Mouse (Mus musculus): ENCODE results near the gene Nid1.
"Not testable (repeated sequence)": the region's sequence is repeated elsewhere in the genome, so short reads cannot be mapped to it uniquely, and the experiment has no call there.

Gene Nid1

DNA sequence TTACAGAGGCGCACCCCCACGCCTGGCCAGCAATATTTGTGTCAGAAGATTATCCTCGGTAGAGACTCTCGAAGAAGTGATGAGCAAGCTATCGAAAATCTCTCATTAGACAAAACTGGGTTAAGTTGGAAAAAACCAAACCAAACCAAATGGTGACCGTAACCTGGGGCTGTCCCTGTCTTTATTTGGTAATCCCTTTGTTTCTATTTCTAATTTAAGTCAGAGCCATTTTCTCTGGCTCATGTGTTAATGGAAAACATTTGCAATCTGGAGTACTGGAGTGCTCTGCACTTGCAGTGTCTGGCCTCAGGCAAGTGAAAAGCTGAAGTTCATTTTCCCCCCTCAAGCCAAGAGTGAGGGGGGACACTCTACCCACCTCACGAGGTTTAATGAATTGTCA is 16.9 kb downstream of the Nid1 start:
- not testable (repeated sequence) for DNase-seq (ENCODE audit: low spot score)

DNA sequence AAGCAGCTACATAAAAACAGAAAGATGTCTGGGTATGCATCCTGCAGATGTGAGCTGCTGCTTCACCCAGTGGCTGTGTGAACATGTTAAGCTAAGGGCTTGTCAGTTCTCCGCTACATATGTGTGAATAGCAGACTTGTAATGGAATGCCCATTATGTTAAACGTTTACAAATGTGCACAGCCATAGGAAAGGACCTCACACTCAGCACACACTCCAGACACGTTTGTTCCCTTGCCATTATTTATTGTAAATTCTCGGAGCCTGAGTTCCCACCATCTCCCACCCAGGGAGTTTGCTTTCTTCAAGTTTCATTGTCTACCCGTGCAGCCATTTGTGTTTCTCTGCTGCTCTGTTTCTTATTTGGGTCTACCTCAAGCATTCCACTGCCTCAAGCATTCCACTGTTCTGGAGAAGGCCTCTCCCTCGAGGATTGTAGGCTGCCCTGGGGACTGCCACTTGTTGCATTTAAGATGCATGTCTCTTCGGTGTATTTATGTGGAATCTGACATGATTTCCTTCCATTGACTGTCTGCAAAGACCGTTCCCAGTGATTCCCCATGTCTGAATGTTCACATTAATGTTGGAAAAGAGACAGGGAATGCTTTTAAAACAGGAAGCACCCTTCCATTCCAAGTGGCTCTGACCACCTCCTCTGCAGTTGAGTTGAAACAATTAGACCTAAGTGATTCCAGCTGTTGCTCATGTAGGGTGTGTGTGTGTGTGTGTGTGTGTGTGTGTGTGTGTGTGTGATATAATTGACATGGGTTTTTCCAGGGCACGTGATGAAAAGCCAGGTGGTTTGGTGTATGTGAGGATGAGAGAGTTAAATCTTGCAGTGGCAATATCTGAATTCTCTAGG is 18.5 kb downstream of the Nid1 start:
- DNase-seq (ENCODE audit: low spot score), result not testable (repeated sequence)

DNA sequence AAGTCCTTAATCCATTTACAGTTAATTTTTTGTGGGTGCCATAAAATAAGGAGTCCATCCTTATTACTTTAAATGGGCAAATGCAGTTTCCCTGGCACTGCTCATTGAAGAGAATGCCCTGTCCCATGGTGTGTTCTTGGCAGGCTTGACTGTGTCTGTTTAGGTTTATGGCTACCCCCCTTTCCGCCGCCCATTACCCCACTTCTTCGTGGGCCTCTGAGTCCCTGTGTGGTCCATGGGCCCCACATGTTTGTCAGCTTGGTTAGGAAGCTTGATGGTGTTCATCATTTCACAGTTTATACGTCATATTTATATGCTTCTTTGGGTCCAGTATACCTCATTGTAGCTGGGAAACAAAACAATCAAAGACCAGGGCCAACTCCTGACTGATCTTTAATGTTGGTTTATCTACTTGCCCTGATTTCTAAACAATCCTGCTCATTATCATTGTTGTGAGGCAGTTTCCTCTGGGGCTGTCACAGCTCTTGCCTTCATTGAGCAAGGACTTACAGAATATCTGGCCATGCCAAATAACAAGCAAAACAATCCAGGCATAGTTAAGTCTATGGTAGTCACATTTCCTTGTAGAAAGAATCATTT is 20.9 kb downstream of the Nid1 start:
- no peak for DNase-seq (ENCODE audit: low spot score)

DNA sequence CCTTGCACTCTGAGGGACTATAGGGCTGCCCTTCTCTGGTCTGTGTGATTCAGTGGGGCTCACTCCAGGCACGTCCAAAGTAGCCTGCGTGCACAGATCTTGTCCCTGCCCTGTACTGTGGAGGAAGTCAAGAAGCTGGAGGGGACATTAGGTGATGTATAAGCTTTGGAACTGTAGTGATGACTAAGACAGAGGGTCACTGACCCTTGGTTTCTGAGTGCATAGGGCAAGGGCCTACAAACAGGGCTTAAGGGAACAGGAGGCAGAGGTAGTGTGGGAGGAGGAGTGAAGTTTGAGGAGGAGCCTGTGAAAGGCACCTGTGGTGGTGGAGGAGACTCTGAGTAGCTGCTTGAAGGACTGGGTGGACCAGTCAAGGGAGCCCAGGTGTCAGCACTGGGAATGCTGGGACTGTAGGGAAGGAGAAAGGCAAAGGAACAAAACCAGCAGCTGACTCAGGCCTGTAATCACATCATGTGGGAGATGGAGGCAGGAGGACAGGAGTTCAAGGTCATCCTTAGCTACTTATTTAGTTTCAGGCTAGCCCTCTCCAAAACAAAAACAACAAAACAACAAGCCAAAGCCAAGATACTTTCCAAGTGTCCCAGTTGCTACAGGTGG is 23.3 kb downstream of the Nid1 start:
- no peak for DNase-seq (ENCODE audit: low spot score)

DNA sequence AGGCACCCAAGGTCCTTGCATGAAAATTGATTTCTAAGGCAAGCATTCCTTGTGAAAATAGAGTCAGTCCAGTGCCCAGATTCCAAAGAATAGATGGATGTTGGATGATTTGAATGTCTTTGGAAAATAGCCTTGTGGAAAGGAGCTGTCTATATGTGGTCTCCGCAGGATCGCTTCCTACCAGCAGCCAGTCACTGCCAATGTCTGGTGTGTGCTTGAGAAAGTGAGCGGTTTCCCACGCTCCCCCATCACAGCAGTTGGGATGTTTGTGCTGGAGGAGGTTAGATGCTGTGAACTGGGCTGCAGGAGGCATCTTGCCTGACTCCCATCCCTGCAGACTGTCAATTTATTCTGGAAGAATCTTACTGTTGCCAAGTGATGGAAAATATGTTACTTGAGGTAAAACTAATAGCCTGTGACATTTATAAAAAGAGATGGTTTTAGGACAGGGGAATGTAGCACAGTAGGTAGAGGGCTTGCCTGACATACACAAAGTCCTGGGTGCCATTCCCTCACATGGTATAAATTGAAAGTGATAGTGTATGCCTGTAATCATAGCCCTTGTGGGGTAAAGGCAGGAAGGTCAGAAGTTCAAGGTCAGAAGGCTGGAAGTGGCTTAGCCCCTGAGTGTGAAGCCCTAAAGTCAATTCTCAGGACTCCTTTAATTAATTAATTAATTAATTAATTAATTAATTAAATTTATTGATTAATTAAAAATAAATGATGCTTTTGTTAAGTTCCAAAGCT is 24.3 kb downstream of the Nid1 start:
- DNase-seq (ENCODE audit: low spot score), result no peak

DNA sequence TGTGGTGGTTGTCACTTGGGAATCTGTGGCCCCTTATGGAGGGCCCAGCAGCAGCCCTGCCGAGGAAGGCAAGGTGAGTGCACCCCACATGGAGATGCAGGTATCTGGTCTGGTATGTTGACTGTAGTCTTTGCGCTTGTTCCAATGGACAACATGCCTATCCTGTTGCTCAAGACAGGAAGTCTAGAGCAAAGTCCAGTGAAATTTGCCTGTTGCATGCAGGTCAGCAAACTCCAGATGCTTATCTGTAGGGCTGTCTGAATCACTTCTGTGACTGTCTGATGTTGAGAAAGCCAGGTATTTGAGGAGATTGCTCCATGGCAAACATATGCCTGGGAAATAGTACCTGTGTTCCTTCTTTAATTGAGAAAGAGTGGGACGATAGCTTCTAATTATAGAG is 26.6 kb downstream of the Nid1 start:
- no peak for DNase-seq (ENCODE audit: low spot score)

DNA sequence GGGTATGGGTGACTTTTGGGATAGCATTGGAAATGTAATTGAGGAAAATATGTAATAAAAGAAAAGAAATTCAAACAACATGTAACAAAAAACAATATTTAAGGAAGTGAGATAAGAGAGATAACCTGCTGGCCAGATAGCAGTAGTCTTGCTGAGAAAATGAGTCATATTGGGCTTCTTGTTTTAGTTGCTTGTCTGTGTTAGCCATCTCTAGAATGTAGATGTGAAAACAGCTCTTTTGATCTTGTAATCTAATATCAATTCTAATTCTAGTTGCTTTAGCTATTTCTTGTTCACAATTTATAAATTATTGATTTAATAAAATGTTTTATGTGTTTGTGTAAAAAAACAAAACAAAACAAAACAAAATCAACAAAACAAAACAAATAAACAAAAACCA is 29.9 kb downstream of the Nid1 start:
- DNase-seq (ENCODE audit: low spot score), result not testable (repeated sequence)

DNA sequence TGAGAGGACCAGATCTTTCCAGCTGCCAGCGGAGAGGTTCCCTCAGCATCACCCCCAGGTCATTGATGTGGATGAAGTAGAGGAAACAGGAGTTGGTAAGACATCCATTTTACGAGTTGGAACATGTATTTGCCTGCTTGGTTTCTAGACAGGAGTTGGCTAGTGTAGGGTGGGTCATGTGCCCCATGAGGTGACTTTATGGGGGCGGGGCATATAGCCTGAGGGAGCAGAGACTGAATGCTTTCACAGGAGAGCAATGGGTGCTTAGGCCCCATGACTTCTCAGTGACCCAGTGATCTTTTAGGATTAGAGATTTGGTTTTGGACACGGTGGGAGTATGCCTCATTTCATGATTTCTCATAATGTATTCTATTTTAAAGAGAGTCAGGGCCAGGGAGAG is 31.2 kb downstream of the Nid1 start:
- DNase-seq (ENCODE audit: low spot score), result no peak

DNA sequence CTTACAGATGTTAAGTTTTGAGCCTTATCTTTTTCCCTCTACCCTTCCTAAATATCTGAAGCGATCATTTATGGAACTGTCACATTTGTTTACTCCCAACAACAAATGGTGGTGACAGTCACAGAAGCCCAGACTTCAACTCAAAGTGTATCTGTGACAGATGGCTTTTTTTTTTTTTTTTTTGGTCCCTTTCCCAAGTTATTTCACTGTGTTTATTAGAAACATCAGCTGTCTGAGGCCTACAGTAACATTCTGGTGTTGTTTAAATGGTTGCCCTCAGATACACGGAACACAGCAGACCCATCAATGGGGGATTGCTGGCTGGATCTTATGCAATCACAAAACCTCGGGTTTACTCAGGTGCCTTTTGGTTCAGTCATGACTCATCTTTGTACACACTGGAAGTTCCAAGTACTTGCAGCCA is 34.0 kb downstream of the Nid1 start:
- no peak for DNase-seq (ENCODE audit: low spot score)

DNA sequence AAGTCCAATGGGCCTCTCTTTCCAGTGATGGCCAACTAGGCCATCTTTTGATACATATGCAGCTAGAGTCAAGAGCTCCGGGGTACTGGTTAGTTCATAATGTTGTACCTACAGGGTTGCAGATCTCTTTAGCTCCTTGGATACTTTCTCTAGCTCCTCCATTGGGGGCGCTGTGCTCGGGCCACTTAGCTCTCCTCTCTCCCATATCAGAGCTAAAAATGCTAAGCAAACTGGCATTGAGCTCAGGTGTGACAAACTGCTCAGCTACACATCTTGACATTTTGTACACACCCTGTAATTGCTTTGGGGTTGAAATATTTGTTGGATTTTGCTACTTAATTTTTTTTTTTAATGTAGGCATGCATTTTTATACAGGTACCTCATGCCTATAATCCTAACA is 37.1 kb downstream of the Nid1 start:
- DNase-seq (ENCODE audit: low spot score), result not testable (repeated sequence)

DNA sequence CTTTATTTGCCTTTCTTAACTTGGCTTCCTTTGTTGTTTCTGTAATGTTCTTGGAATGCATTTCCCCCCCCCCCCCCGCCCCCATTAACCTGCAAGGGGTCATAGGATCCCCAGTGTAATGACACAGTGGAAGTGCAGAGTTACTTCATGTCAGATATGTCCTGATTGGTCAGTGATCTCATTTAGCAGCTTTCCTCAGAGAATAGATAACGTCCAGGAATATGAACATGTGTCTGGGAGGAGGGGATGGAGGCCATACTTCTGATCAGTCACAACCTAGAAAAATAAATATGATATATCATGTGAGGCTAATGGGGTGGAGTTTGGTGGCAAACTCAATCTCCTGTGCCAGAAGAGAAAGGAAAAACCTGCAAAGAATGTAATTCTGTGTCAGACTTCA is 37.6 kb downstream of the Nid1 start:
- no peak for DNase-seq (ENCODE audit: low spot score)

DNA sequence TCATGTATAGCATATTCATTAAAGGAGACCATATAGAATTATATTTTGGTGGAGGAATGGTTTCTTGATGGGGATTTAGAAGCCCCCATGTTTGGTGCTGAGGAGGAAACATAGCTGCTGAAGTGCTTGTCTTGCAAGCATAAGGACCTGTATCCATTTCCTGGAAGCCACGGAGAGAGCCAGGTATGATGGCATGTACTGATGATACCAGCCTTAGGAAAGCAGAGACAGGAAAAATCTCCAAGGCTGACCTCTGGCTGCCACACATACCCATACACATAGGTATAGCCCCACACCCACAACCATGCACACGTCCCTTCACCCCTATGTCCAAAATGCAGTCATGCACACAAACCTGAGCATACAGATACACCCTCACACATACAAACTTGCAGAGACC is 39.2 kb downstream of the Nid1 start:
- DNase-seq (ENCODE audit: low spot score), result no peak

DNA sequence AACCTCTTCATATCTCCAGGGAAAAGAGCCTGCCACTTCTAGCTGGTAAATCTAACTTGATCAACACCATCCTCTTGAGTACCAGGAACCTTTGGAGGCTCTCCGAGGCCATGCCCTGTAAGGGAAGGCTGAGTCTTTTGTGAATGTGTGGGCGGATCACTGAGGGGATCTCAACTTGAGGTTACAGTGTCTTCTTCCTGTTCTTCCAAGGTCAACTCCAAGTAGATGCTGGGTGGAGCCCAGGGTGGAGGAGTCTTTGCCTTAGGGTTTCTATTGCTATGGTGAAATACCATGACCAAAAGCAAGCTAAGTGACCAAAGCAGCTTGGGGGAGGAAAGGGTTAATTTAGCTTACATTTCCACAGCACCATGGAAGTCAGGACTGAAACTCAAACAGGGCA is 39.7 kb downstream of the Nid1 start:
- no peak for DNase-seq (ENCODE audit: low spot score)

DNA sequence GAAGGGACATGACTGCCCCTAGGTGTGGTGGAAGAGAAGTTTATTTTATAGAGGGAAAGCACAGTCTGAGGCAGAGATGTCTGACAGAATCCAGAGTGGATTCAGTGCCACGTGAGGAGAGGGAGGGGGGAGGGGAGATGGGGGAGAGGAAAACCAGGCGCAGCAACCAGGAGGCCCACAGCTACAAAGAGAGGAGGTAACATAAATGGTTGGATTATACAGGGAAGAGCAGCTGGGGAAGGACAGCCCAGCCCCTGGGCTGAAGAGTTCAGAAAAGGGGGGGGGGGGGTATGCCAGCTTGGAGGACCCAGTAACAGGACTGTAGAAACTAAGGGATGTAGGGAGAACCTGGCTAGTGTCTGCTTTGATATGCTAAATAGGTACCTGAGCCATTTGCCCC is 42.6 kb downstream of the Nid1 start:
- DNase-seq (ENCODE audit: low spot score), result no peak

DNA sequence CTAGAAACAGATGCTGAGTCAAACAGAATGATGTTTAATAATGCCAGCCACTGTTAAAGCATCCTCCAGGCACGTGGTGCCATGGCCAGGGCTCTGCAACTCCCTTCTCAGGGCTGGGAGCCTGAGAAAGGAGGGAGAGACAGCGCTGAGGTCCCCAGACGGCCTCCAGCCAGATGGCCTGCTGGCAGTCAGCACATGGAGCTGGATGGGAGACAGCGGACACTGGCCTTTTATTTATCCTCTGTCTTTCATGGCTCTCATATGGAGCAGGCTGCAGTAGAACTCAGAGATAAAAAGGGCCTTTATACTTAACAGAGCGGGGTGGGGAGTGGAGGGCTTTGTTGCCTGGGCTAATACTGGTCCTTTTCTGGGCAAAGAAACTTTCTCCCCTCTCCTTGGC is 43.7 kb downstream of the Nid1 start:
- peak; percentile 19 for DNase-seq (ENCODE audit: low spot score)

DNA sequence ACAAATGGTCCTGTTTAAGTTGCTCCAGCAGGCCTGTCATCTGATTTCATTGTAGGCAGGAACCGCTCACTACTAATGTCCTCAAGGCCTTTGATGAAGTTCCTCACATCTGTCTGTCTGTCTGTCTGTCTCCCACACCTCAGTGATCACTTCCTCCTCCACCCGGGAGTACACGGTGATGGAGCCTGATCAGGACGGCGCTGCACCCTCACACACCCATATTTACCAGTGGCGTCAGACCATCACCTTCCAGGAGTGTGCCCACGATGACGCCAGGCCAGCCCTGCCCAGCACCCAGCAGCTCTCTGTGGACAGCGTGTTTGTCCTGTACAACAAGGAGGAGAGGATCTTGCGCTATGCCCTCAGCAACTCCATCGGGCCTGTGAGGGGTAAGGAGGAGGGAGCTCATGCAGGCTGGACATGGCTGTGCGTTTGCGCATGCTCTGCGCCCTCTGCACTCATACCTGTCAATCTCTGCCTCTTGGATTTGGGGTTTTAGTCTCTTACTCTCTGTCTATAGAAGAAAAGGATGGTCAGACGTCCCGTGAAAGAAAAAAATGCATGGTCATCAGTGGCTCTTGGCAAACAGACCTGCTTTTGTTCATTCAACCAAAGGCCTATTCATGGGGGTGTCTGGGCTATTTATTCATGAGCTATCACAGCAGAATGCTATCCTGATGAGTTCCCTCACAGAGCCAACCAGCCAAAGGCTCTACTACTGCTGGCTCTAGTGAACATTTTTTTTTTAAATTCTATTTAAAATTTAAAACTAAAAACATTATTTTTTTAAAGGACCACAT is 44.7 kb downstream of the Nid1 start:
- peak; percentile 28 for DNase-seq (ENCODE audit: low spot score)

DNA sequence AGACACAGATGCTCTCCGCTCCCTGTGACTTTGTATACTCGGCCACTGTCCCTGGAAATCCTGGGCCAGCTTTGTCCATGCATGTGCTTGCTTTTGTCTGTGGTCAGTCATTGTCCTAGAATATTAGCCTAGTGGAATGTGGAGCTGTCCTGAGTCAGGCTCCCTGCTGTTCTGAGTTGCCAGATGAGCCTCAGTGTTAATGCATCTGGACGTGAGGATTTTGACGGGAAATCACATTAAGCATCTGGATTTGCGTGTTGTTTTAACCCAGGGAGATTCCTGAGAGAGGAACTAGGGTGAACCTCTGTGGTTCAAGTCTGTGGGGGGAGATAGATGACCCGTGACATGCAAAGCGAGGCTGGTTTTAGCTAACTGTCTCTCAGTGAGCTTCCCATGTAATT is 47.0 kb downstream of the Nid1 start:
- no peak for DNase-seq (ENCODE audit: low spot score)

DNA sequence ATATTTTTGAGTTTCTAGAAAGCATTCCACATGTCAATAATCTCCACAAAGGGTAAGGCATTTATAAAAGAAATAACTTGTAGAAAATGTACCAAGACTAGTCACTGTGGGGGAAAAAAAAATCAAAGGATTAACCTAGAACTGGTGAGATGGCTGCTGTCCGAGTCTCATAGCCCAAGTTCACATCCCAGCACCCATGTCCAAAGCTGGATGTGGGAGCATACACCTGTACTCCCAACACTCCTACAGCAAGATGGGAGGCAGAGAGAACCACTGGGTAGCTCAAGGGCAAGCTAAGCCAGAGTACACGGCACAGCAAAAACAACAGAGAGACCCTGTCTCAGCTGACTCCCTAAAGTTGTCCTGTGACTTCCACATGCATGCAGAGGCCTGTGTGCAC is 47.5 kb downstream of the Nid1 start:
- DNase-seq (ENCODE audit: low spot score), result no peak

DNA sequence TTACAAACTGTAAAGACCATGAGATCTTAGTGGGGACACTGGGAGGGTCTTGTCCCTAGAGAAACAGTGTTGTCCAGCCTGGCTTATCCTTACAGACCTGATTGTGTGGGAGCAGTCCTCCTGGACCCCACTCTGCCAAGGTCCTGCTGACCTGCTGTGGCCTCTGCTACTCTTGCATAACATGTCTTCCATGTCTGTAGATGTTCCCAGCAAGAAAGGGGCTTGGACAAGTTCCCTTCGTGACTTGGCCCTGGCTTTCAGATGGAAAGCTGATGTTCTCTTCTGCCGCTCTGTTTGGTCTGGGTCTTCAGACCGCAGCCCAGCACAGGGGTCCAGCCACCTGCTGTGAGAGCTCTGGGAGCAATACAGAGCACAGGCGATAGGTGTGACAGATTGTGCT is 48.3 kb downstream of the Nid1 start:
- no peak for DNase-seq (ENCODE audit: low spot score)

DNA sequence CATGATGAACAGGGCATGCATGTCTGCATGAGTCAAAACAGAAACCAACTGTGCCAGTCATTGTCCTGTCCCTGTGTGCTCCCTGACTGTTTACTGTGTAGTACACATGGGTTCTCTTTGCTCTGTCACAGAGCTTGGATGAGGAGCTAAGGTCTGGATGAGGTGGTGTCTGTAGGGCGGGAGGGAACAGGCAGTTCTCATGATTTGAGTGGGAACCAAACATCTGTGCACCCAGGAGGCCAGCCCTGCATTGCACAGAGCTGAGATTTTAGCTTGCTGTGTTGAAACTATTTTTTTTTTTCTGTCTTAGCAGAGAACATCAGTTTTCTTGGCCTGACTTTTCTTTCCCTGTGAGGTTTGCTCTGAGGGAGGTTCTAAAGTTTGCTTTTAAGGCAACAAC is 50.5 kb downstream of the Nid1 start:
- no peak for DNase-seq (ENCODE audit: low spot score)

DNA sequence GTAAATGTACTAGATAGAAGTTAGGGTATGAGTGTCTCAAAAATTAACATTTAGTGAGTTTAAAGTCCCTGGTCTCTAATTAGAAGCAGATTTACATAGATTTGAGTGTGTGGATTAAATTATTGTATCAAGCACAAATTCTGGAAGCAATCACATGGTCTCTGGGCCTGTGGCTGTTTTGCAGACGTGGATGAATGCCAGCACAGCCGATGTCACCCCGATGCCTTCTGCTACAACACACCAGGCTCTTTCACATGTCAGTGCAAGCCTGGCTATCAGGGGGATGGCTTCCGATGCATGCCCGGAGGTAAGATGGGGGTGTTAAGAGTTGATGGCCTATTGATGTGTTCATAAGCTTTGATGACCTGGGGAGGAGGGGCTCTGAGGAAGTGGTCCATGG is 52.5 kb downstream of the Nid1 start:
- no peak for DNase-seq (ENCODE audit: low spot score)

DNA sequence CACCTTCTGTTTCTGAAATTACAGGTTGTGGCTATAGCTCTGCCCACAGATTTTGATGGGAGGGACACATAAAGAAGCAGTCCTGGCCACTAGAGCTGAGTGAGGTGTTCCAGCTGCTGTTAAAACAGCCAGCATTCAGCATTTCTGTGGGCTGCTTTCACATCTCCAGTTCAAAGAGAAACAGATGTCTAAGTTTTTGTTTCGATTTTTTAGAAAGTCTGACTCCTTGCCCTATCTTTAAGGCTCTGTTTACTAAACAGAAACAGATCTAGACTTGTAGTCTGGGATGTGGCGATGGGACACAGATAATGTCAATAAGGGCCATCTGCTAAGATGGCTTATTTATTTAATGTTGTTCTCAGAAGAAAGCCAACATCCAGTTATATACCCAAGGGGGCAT is 54.8 kb downstream of the Nid1 start:
- no peak for DNase-seq (ENCODE audit: low spot score)

All from left cerebral cortex, adult 11 months (tissue).